Mouse (Mus musculus) olfactory bulb, adult 2 months (tissue): ENCODE results near the gene Clec16a. TPM values are rescaled to one million over a fixed set of nuclear protein-coding genes. Genes with fewer than 3 reads are reported as not detected.

Experiments
- H3K27ac ChIP-seq: fragments of 200-500 bp; 2 replicates; pipeline ENCODE4 v1.5.1; 2012; ENCODE audit warnings: low read depth, low read length; ENCODE audit not compliant: insufficient read depth
- H3K4me1 ChIP-seq: fragments of 200-500 bp; 2 replicates; pipeline ENCODE4 v1.6.1; 2012; ENCODE audit warnings: low read length; ENCODE audit not compliant: control insufficient read depth, insufficient read depth
- H3K4me3 ChIP-seq: fragments of 200-500 bp; 2 replicates; pipeline ENCODE4 v1.5.1; 2012; ENCODE audit warnings: mild to moderate bottlenecking, low read depth, low read length, moderate library complexity; ENCODE audit not compliant: insufficient read depth
- CTCF ChIP-seq: fragments of 200-500 bp; IDR thresholded peaks from 2 replicates; pipeline ENCODE4 v1.5.1; 2012; ENCODE audit warnings: low read depth, mild to moderate bottlenecking, low read length, moderate library complexity; ENCODE audit not compliant: insufficient read depth
- POLR2A ChIP-seq: fragments of 200-500 bp; IDR thresholded peaks from 2 replicates; pipeline ENCODE4 v1.6.1; 2012; ENCODE audit warnings: mild to moderate bottlenecking, low read depth, low read length, moderate library complexity; ENCODE audit not compliant: insufficient read depth
- WGBS: fragments of 180-500 bp; shearing (Covaris S2); methylation state at CpG from one replicate; pipeline ENCODE4 v1.1.7; 2018; 5-methylcytosine and 5-hydroxymethylcytosine counted together
- polyA plus RNA-seq: library from polyadenylated mRNA; stranded (reverse); fragments of >200 nt; gene quantifications from 2 replicates; pipeline ENCODE4 v1.2.4, GENCODE M21; 2012; ENCODE audit warnings: low replicate concordance; ENCODE audit not compliant: missing spikeins, insufficient read depth, insufficient read length

Gene Clec16a
- polyA plus RNA-seq, 1 experiment: 285 TPM

- TF ChIP-seq CTCF (no peak), POLR2A (no peak)
- Histone ChIP-seq H3K27ac (no peak overlapping the region), H3K4me3 (no peak overlapping the region), H3K4me1 (peaks cover 15% of the 10 kb centered on the region)
- WGBS: 77% methylated on average over 2 of the region's 2 CpGs
These were observed 114.1 kb downstream of the Clec16a start for GRCm38 (mm10) chr16:10659211-10659610.

GRCm38 (mm10) chr16:10660526-10660925, 115.4 kb downstream of the Clec16a start:
- Histone ChIP-seq H3K27ac (no peak overlapping the region), H3K4me1 (peaks cover 17% of the 10 kb centered on the region), H3K4me3 (no peak overlapping the region)
- TF ChIP-seq POLR2A: no peak
- no peak for TF ChIP-seq CTCF

- H3K27ac ChIP-seq: no peak overlapping the region
- no peak for TF ChIP-seq POLR2A
- TF ChIP-seq CTCF: no peak
- H3K4me3 ChIP-seq: no peak overlapping the region
- H3K4me1 ChIP-seq: peaks cover 17% of the 10 kb centered on the region
- WGBS: 89% methylated on average over 2 of the region's 2 CpGs
These were observed 116.2 kb downstream of the Clec16a start for GRCm38 (mm10) chr16:10661385-10661784.

- no peak overlapping the region for H3K27ac ChIP-seq
- no peak overlapping the region for H3K4me3 ChIP-seq
- 86% methylated on average over 12 of the region's 12 CpGs for WGBS
- H3K4me1 ChIP-seq: peaks cover 20% of the 10 kb centered on the region
- TF ChIP-seq CTCF: no peak
- no peak for TF ChIP-seq POLR2A
These were observed 119.0 kb downstream of the Clec16a start for GRCm38 (mm10) chr16:10663890-10664731.

- Histone ChIP-seq H3K4me1 (peaks cover 22% of the 10 kb centered on the region), H3K27ac (peak overlapping the region; percentile 28; the same call in 1 of the 2 replicates), H3K4me3 (no peak overlapping the region)
- TF ChIP-seq CTCF: 0 out of 2 replicates have a peak, but pooled peaks have one; percentile 35
- TF ChIP-seq POLR2A: no peak
- WGBS: 59% methylated on average over 12 of the region's 12 CpGs
These were observed 120.1 kb downstream of the Clec16a start for GRCm38 (mm10) chr16:10664921-10665894.

- Histone ChIP-seq H3K4me3 (no peak overlapping the region), H3K27ac (no peak overlapping the region), H3K4me1 (peaks cover 19% of the 10 kb centered on the region)
- no peak for TF ChIP-seq CTCF
- no peak for TF ChIP-seq POLR2A
- WGBS: 84% methylated on average over 3 of the region's 3 CpGs
These were observed 121.6 kb downstream of the Clec16a start for GRCm38 (mm10) chr16:10666766-10667165.

GRCm38 (mm10) chr16:10668453-10668852, 123.3 kb downstream of the Clec16a start:
- TF ChIP-seq POLR2A (no peak), CTCF (no peak)
- Histone ChIP-seq H3K27ac (no peak overlapping the region), H3K4me1 (peaks cover 19% of the 10 kb centered on the region), H3K4me3 (no peak overlapping the region)
- 72% methylated on average over 8 of the region's 8 CpGs for WGBS

- no peak for TF ChIP-seq POLR2A
- no peak for TF ChIP-seq CTCF
- H3K4me1 ChIP-seq: peaks cover 19% of the 10 kb centered on the region
- no peak overlapping the region; the same call in 1 of the 2 replicates for H3K27ac ChIP-seq
- 96% methylated on average over 7 of the region's 7 CpGs for WGBS
- no peak overlapping the region for H3K4me3 ChIP-seq
These were observed 124.0 kb downstream of the Clec16a start for GRCm38 (mm10) chr16:10668991-10669703.
